Mouse (Mus musculus) E14TG2a.4 (cell line): Measurements from ENCODE around the gene Arpp21.

Experiments used
- H3K27me3 ChIP-seq: 2 replicates; pipeline ENCODE4 v1.6.1; 2014; ENCODE audit warnings: low read length, control low read depth; ENCODE audit not compliant: insufficient read depth
- H3K36me3 ChIP-seq: 2 replicates; pipeline ENCODE4 v1.6.1; 2014; ENCODE audit warnings: low read length, control low read depth; ENCODE audit not compliant: insufficient read depth
- H3K4me1 ChIP-seq: replicated peaks from 2 replicates; pipeline ENCODE4 v1.6.1; 2014; ENCODE audit warnings: low read depth, low read length, control low read depth
- H3K4me3 ChIP-seq: replicated peaks from 2 replicates; pipeline ENCODE4 v1.5.1; 2014; ENCODE audit warnings: mild to moderate bottlenecking, low read length
- H3K9me3 ChIP-seq: 2 replicates; pipeline ENCODE4 v1.6.1; 2014; ENCODE audit warnings: low read length, control low read depth
- CTCF ChIP-seq: conservative IDR thresholded peaks from 2 replicates; pipeline ENCODE4 v1.5.1; 2014; ENCODE audit warnings: low read length
- NANOG ChIP-seq: IDR thresholded peaks from 2 replicates; pipeline ENCODE4 v1.6.1; 2014; ENCODE audit warnings: borderline replicate concordance, low read length, mixed read lengths
- POU5F1 ChIP-seq: IDR thresholded peaks from 2 replicates; pipeline ENCODE4 v1.6.1; 2014; ENCODE audit warnings: low read length, borderline replicate concordance

Arpp21 gene

DNA sequence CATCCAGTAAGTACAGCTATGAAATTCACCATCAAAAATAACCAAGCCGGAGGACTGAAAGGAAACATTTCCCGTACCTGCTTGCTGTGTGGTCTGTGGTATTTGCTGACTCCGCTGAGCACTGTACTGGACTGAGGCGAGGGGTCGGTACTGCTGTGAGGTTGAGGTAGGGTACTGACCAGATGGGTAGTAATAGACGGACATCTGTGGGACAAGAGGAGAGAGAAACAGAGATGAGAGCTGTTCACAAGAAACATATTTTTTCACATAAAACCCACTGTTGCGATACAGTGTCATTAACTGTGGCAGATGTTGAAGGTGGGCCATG is 116.7 kb downstream of the Arpp21 start:
- Histone ChIP-seq H3K9me3 (no peaks in the 10 kb centered on the region), H3K36me3 (no peaks in the 10 kb centered on the region), H3K4me1 (peaks cover 28% of the 10 kb centered on the region), H3K4me3 (no peak overlapping the region), H3K27me3 (peaks cover 61% of the 10 kb centered on the region)
- no peak for TF ChIP-seq NANOG
- TF ChIP-seq POU5F1: no peak
- TF ChIP-seq CTCF: no peak

DNA sequence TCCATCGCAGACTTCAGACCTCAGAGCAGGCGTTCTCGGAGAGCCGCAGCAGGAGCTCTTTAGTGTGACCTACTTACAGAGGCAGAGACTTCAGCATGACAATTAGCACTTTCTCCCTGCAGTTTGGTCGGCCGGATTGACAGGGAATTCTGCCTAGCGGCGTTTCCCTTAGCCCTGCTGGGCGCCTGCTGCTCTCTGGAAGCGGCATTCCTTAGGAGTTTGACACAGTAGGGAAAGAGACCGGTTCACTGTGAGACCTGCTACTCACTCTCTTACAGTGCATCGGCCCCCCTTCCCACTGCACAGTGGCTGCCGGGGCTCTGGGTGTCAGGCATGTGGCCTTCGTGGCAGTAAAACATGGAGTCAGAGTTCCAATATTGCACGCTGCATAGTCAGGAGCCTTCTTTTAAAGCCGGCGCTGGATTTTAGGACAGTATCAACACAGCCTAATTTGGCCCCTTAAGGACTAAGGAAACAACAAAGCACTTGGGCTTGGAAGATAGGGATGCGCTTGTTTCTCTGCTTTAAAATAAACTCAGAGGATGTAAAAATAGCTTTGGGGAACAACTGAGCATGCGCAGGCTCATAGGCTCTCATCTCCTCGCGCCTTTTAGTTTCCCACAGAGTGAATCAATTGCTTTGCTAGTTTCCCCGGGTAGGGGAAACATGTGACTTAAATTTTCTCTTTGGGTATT is 117.2 kb downstream of the Arpp21 start:
- Histone ChIP-seq H3K36me3 (no peaks in the 10 kb centered on the region), H3K4me3 (0 out of 2 replicates have a peak overlapping the region, but pooled peaks have one; percentile 23), H3K27me3 (peaks cover 66% of the 10 kb centered on the region), H3K4me1 (peaks cover 28% of the 10 kb centered on the region), H3K9me3 (no peaks in the 10 kb centered on the region)
- TF ChIP-seq CTCF (no peak), NANOG (no peak), POU5F1 (no peak; the same call in 1 of the 2 replicates)

DNA sequence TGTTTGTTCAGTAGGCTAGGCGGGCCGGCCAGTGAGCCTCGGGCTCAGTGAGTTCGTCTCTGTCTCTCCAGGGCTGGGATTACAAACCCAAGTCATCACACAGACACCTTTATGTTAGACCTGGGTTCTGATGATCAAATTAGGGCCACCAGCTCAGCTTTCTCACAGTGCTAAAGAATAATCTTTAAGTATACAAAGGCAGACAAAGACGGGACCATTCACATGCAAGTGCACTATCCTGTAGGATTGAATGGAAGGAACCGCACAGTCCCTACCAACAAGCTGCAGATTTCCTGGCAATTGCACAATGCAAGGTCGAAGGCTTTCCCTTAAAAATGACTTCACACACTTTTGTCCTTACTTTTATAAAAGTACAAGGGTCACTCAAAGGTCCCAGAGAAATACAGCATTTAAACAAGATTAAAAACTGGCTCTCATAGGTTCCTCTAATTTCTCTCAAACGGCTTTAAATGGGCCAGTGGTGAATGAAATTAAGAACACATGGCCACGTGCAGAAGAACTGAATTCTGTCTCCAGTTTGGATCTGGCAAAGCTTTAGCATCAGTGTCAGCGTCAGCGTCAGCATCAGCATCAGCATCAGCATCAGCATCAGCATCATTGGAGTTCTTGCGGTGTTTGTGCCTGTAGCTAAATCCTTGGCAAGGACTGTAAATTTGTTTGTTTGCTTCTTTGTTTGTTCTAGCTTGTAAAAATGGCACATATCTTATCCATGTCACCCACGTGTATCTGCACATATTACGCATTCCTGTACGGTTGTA is 117.9 kb downstream of the Arpp21 start:
- Histone ChIP-seq H3K4me3 (no peak overlapping the region), H3K4me1 (peaks cover 28% of the 10 kb centered on the region), H3K36me3 (no peaks in the 10 kb centered on the region), H3K27me3 (peaks cover 69% of the 10 kb centered on the region), H3K9me3 (no peaks in the 10 kb centered on the region)
- TF ChIP-seq POU5F1: no peak
- TF ChIP-seq CTCF: no peak
- peak; percentile 78 for TF ChIP-seq NANOG

DNA sequence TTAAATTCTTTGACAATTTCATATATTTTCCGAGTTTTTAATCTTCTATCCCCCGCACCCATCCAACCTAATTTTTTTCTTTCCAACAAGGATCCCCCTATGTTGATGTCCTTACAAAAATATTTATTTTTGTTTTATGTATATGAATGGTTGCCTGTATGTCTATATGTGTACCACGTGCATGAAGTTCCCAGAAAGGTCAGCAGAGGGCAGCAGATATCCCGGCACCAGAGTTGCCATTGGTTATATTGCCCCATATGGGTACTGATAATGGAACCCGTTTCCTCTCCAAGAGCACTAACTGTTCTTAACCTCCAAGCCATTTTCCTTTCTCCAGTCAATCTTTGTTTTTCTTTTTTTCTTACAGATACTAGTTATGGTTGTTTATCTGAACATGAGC is 124.1 kb downstream of the Arpp21 start:
- Histone ChIP-seq H3K27me3 (peaks cover 36% of the 10 kb centered on the region), H3K36me3 (no peaks in the 10 kb centered on the region), H3K4me3 (no peak overlapping the region), H3K4me1 (no peaks in the 10 kb centered on the region), H3K9me3 (no peaks in the 10 kb centered on the region)
- TF ChIP-seq CTCF: peak; percentile 93
- no peak for TF ChIP-seq POU5F1

DNA sequence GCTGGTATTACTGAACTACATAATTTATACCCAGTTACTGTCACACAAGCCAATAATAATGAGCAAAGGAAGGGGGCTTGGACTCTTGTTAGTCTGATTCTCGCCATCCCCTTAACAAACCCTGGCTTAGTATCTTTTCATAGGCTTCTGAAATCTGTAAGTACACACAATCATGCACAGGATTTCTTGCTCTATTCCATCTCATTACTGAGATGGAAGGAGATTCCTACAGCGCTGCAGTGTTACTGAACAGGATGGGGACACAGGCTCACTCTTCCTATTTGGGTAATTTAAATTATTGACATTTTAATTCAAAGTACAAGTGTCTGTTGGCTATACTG is 132.9 kb downstream of the Arpp21 start:
- Histone ChIP-seq H3K36me3 (no peaks in the 10 kb centered on the region), H3K4me1 (no peaks in the 10 kb centered on the region), H3K27me3 (peaks cover 5% of the 10 kb centered on the region; the same call in 1 of the 2 replicates), H3K4me3 (no peak overlapping the region), H3K9me3 (no peaks in the 10 kb centered on the region)
- TF ChIP-seq CTCF (no peak), NANOG (no peak)

DNA sequence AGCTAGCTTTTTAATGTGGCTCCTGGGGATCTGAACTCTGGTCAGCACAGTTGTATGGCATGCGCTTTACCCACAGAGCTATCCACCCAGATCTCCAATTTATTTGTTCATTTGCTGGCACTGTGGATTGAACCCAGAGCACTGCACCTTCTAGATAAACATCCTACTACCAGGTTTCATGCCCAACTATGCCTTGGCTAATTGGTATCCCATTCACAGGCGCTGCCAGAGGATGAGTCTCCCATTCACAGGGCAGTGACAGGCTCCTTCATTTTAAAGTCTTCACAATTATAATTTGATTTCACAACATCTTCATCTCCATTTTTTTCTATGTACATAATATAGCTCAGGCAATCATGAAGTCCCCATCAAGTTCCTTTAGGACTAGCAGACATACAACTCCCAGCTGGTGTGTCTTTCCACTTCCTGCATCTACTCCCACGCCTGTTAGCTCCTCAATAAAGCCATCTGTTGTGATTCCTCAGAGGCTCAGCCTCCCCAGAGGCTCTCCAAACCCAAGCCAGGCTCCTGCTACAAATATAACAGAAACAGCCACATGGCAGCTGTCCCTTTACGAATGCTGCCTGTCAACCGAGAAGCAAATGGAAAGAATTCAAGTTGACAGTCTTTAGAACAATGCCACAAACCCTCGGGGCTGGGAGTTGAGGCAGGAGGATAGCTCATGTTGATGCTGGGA is 133.4 kb downstream of the Arpp21 start:
- Histone ChIP-seq H3K4me3 (no peak overlapping the region), H3K36me3 (no peaks in the 10 kb centered on the region), H3K4me1 (no peaks in the 10 kb centered on the region), H3K27me3 (peaks cover 5% of the 10 kb centered on the region; the same call in 1 of the 2 replicates), H3K9me3 (no peaks in the 10 kb centered on the region)
- TF ChIP-seq POU5F1: no peak
- no peak for TF ChIP-seq CTCF
- no peak for TF ChIP-seq NANOG

DNA sequence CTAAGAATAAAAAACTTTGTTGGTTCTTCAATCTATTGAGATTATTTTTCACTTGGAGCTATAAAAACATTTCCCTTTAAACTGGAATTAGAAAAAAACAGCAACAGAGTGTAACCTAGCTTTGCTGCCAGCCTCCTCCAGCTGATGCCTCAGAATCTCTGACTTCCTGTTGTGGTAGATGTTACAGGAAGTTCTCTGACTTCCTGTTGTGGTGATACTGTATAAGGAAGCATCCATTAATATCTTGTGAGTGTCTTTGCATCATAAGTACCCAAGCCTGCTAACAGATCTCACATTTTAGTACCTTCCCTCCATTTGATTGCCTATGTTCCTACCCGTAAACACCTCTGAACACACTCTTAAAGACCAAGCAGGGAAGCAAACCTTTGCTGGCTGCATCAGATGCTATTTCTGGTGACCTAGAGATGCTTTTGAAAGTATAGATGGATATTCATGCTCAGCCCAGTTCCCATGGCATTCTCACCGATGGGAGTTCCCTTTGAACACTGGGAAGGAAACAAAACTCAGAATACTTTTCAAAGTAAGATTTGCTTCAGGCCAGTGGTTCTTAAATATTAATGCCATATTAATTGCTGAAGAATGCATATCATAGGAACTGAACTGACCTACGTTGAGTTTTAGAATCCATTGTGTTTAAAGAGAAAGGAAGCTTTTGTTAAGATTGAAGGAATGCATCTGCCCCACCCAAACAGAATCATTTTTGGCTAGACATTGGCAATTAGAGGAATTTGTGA is 134.7 kb downstream of the Arpp21 start:
- Histone ChIP-seq H3K4me3 (no peak overlapping the region), H3K4me1 (no peaks in the 10 kb centered on the region), H3K27me3 (no peaks in the 10 kb centered on the region), H3K9me3 (no peaks in the 10 kb centered on the region), H3K36me3 (no peaks in the 10 kb centered on the region)
- TF ChIP-seq NANOG: no peak
- no peak for TF ChIP-seq POU5F1
- TF ChIP-seq CTCF: no peak

DNA sequence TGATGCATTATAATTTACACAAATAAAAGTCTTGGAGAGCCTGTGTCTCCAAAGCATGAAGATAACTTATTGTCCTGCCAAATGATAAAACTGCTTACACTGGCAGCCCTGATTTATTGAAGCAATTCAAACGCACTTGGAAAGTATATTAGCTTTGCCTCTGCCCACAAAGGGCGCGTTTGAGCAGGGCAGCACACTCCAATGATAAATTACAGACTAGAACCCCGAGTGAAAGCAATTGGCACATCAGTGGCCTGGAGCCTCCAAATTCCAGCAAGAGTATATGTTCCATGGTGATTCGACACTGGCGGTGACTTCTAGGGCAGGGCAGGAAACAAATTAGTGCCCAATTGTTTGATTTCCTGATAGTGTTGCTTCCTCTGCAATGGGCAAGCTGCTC is 137.5 kb downstream of the Arpp21 start:
- Histone ChIP-seq H3K4me1 (no peaks in the 10 kb centered on the region), H3K4me3 (no peak overlapping the region), H3K27me3 (no peaks in the 10 kb centered on the region), H3K36me3 (no peaks in the 10 kb centered on the region), H3K9me3 (no peaks in the 10 kb centered on the region)
- TF ChIP-seq POU5F1: no peak
- TF ChIP-seq NANOG: no peak
- no peak for TF ChIP-seq CTCF
